Mouse (Mus musculus): ENCODE measurements around the gene Capzb. TPM values are rescaled to one million over a fixed set of nuclear protein-coding genes. Genes with fewer than 3 reads are reported as not detected.

The Capzb gene
- polyA plus RNA-seq (2012; rRNA removed), result 234 and 293 TPM in 2 replicates

DNA sequence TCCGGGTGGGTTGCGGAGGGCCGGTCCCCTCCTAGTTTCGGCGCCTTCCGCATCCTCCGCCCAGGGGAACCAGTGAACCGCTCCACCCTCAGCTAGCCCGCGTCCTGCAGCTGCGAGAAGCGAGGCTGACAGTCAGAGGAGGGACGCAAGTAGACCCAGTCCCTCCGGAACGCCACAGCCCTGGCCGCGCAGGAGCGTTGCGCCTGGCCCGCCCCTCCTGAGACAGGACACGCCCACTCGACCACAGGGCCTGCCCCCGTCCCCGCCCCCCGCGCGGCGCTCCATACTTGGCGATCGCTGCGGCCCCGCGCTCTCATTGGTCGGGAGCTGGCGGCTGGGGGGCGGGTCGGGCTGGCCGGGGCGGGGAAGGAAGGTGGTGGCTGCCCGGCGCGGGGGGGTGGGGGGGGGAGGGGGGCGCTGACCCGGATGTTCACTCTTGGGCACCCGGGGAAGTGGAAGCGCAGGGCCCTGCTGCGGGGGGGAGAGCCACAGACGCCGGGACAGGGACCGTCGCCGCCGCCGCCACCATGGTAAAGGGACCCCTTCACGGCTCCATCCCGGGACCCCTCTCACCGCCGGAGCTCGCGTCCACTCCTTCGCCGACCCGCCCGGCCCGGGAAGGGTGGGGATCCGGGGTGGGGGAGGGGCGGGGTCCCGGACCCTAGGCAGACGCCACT lies at the start of gene Capzb:
Gene Capzb (plus strand): TSS at position 401 of the 677 bp plus-strand sequence.

GRCm38 (mm10) chr4:139310171-139310898 lies 117.6 kb downstream of the Capzb start, which contains the start of the genes Pqlc2 and Akr7a5:
Gene Pqlc2, minus strand, starts transcription at chr4:139310708.
Gene Akr7a5, plus strand, starts transcription at chr4:139310744.

Other genes starting within 250 kb of the Capzb start
- gene Rnf186, start 225.8 kb upstream of the Capzb start, polyA plus RNA-seq (2012; rRNA removed), result 5.7 and 9.0 TPM in 2 replicates
- gene Tmco4, start 220.0 kb upstream of the Capzb start, polyA plus RNA-seq (2012; rRNA removed), result 12.2 and 13.1 TPM in 2 replicates
- 0.25 and 0.54 TPM in 2 replicates for gene Htr6, start 117.3 kb upstream of the Capzb start, polyA plus RNA-seq (2012; rRNA removed)
- gene Nbl1, start 99.9 kb upstream of the Capzb start, polyA plus RNA-seq (2012; rRNA removed), result 467 and 489 TPM in 2 replicates
- 37.0 and 45.4 TPM in 2 replicates for gene Minos1, start 61.8 kb upstream of the Capzb start, polyA plus RNA-seq (2012; rRNA removed)
- 31.9 and 36.0 TPM in 2 replicates for gene Pqlc2, start 117.8 kb downstream of the Capzb start, polyA plus RNA-seq (2012; rRNA removed)
- 84.8 and 105 TPM in 2 replicates for gene Akr7a5, start 117.8 kb downstream of the Capzb start, polyA plus RNA-seq (2012; rRNA removed)
- 29.4 and 37.3 TPM in 2 replicates for gene Mrto4, start 159.7 kb downstream of the Capzb start, polyA plus RNA-seq (2012; rRNA removed)
- gene Emc1, start 159.7 kb downstream of the Capzb start, polyA plus RNA-seq (2012; rRNA removed), result 45.6 and 62.3 TPM in 2 replicates
- 210 and 261 TPM in 2 replicates for gene Ubr4, start 159.7 kb downstream of the Capzb start, polyA plus RNA-seq (2012; rRNA removed)

Measured in ovary, adult 2 months (tissue).